Mouse (Mus musculus) embryonic fibroblast, embryonic 13.5 days (primary cell): ENCODE data around the gene Ssh3.

Experiments used
- CTCF ChIP-seq: IDR thresholded peaks from 2 replicates; pipeline ENCODE4 v1.5.1; 2011; ENCODE audit warnings: mild to moderate bottlenecking, control low read depth, low read length, moderate library complexity, borderline replicate concordance; ENCODE audit not compliant: insufficient read depth
- POLR2A ChIP-seq: IDR thresholded peaks from 2 replicates; pipeline ENCODE4 v1.6.1; 2011; ENCODE audit warnings: low read depth, mild to moderate bottlenecking, control low read depth, low read length, moderate library complexity

DNA sequence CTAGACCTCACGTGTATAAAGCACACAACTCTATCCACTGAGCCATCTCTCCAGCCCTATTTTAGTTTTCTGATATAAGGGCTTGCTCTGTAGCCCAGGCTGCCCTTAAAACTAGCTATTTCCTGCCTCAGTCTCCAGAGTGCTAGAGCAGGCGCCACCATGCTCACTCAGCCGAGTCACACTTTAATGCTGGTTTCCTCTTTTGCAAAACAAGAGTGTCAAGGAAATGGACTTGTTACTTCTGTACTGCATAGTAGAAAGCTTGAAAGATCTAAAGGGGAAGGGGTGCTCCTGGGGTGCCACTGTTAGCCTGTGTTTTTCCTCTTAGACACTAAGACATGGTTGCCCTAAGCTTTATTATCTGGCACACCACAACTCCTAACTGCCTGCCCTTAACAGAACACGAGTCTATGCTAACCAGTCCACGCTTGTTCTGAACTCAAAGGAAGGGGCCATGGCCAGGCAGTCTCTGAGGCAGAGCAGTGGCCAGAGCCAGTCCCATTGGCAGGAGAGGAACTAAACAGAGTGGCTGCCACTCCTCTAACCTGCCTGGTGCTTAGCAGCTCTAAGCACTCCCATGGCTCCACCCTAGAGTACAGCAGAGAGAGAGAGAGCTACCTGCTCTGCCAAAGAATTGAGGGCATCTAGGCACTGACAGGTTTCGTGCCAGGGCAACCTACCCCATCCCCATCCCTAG is 30.7 kb upstream of the Ssh3 start:
- TF ChIP-seq CTCF (no peak), POLR2A (no peak)
